Mouse (Mus musculus) ovary, adult 18-20 months (tissue): ENCODE data around the gene Vps37c.

ENCODE experiments used
- DNase-seq: peaks from one replicate; pipeline ENCODE4 v3.0.0; 2022; ENCODE audit warnings: low spot score, mixed read lengths

The Vps37c gene

DNA sequence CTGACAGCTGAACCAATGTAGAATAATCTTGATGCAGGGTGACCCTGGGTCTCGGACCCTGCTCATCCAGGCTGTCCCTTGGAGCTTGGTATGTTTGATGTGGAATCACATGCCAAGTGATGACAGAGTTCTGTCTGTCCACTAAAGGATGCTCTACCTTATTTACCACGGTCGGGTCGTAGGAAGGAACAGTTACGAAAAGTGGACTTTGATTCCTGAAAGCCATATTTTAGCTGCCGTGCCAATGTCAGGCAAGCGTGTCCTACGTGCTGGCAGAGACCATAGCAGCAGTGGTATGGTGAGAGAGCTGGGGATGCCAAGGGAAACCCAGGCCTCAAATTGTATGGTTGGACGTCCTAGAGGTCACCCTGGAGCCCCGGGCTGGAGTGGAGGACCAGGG lies 25.0 kb downstream of the Vps37c start:
- no peak for DNase-seq

DNA sequence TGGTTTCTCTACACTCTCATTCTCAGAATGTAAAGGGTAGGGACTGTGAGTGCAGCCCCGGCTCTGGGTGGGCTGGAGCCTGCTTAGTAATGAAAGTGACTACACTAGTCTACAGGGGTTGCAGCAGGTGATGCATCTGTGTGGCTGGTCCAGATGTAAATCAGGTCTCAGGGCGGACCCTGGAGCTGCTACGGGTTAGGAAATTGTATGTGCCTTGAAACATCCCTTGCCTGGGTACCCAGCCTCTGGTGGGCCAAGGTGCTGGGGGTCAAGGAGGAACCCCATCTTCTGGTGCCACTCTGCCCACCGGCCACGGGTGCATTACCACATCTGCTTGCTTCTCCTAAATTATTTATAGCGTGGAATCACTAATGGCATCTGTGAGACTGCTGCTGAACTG lies 25.6 kb downstream of the Vps37c start:
- no peak for DNase-seq

DNA sequence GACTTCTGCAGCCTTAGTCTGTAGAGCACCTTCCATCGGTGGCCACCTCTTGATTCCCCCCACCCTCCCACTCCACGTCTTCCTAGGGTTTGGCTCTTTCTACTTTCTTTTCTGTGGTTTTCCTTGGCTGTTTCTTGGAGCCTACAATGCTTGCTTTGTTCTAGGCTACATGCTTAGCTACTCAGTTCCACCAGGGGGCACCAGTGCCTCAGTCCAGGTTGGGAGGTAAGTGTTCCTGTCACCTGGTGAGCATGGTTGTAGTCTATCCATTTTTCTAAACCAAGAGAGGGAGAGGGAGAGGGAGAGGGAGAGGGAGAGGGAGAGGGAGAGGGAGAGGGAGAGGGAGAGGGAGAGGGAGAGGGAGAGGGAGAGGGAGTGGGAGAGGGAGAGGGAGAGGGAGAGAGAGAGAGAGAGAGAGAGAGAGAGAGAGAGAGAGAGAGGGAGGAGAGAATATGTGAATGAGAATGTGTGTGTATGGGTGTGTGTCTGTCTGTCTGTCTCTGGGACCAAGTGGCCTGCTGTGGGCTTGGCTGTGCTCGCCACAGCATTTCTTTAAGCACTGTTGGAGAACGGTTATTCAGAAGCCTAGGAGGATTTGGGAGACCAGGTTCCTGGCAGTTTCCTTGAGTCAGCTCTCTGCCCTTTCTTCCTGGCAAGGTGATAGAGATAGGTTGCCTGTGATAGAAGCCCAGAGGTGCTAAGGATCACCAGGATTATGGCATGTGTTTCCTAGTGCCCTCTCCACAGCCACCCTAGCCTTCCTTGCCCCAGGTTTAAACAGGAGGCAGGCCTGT lies 26.3 kb downstream of the Vps37c start:
- DNase-seq: no peak

DNA sequence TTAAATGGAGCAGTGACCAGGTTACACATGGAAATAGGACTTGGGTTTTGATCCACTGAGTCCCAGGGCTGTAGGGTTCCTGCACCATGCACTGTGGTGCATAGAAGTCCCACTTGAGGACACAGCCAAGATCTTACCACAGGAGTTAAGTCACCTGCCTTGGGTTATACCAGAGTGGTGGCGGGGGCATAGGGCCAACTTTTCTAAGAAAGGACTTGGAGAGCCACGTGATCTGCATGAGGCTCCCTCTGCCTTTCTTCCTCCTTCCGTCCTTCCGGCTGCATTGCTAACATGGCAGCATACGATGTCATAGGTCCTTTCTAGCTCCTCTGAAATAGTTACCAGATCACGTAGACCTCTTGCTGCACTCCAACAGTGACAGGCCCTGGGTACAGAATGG lies 26.9 kb downstream of the Vps37c start:
- DNase-seq: no peak

DNA sequence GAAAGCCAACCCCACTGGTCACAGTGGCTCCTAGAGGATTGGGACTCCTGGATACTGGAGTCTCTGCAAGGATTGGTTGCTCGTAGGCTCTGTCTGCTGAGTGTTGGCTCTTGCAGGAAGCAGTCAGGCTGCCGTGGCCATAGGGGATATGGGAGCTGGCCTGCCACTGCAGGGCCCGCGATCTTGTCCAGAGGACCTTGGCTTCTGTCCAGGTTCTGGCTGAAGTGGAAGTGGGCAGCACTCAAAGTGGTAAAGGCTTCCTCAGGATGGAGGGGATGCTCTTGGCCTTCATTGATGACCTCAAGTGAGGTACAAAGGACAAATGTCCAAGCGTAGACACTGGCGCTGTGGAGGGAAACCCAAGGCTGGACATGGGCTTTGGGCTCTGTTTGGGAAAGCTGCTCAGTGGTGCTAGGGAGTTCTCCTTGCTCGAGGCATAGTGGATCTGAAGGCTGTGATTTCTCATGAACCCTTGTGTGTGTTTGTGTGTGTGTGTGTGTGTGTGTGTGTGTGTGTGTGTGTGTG lies 29.8 kb downstream of the Vps37c start:
- DNase-seq: no peak

DNA sequence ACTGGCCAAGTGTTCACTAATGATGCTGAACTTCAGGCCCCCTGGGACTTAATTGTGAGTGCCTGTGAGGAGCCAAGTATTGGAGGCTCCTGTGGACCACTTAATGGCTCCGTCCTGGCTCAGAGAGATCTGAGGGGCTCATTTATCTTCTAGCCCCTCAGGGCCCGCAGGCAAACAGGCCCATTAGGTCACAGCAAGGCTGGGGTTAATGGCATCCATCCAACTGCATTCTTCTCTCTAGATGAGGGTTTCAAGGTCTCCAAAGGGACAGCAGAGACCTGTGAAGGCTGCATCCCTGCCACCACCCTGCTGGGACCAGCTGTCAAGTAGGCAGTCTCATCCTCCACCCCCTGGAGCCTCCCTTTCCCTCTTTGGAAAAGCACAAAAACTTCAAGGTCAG lies 31.2 kb downstream of the Vps37c start:
- DNase-seq: no peak

DNA sequence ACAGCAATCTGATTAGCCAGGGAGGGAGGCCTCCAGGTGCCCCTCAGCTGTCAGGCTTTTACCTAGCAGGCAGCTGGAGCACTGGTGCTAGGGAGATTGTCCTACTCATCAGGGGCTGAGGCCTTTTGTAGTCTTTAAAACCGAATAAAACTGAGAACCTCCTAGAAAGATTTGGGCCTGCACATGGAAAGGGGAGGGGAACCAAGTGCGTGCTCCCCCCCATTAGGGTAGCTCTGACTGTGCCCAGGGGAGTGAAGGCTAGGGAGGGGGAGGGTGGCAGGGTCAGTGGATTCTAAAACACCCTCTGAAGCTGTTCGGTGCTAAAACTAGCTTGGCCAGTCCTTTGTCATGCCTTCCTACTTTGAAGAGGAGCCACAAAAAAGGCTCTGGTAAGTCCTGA lies 32.0 kb downstream of the Vps37c start:
- DNase-seq: no peak

DNA sequence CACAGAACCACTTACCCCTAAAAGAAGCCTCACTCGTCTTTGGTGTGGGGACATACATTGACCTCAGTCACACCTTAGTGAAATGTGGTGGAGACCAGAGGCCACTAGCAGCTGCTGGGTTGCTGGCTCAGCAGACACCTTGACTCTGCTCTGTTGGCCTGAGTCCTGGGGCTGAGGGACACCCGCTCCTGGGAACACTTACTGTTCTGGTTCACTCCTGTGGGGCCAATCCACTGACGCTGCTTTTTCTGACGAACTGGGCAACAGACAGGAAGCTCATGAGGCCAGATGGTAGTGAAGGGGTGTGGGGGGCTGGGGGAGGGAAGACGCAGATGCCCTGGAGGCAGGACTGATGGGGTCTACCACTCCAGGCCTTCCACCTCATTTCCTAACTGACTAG lies 32.5 kb downstream of the Vps37c start:
- no peak for DNase-seq

DNA sequence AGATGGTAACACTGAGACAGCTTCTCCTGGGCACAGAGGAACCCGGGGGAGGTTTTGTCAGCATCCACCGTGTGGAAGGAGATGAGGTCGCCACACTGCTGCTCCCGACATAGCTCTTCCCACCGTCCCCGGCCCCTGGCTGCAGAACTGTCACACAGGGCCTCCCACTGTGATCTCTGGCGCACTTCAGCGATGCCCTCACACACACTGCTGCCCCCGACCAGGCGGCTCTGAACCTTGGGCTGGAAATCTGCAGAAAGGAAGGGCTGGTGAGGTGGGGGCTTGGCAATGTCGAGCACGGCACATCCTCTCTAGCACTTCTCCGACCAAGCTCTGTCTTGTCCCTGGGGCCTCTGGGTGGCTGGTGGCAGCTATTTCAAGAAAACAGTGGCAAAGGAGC lies 34.5 kb downstream of the Vps37c start:
- DNase-seq: no peak

DNA sequence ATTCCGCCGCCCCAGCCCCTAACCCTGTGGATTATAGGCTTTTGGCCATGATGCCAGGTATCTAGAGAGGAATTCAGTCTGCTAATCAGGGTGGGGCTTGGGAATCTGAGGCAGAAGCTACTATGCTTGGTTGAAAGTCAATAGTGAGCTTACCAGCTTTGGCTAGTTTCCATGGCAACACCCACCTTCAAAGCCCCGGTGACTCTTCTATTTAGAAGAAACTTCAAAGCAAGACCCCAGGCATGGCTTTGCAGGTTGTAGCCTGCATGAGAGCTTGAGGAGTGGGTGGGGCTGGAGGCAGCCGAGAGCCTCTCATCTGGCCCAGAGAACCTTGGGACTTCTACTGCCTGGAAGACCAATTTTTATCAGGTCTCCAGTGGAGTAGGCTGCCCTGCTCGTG lies 35.1 kb downstream of the Vps37c start:
- DNase-seq: no peak

DNA sequence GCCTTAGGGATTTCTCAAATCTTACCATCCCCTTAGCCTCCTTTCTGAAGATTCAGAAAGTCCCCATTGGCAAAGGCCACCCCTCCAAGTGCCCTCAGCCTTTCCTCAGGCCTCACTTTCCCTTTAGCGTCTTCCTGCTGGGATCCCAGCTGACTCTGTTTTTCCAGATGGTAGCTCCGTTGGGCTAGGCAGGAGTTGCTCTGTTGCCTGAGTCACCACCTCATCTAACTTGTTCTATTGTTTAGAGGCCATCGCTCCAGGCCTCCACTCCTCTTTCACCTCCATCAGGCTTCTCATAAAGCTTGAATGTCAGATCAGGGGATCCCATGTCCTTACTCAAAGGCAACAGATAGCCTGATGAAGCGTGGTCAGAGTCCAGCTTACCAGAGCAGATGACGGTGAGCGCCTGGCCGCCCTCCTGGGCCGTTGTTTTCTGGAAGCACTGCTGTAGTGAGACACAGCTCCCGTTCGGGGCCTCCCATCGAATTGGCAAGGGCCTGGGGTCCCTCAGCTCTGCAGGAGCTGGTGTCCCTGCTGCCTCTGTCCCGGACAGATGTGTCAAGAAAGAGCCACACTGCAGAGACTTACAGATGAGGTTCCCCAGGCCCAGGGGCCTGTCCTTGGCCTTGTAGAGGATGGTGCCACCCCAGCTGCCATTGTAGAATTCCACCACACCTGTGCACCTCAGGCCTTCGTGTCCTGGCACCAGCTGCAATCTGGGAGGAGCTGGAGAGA lies 36.3 kb downstream of the Vps37c start:
- DNase-seq: no peak

DNA sequence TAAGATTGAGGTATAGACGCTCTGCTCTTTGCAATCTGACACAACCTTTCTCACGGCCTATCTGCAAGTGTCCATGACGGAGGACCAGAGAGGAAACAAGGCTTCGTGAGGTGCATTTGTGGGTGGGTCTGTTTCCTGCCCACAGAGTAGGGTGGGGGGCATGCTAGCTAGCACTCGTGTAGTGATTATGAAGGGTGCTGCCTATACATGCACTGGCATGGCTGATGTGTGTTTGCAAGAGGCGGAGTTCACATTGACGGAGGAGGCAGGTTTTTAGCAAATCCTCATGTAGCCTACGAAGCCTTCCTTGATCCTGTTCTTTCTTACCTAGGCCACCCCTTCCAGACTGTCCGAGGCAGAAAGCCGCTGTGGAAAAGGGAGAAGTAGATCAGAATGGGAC lies 41.4 kb downstream of the Vps37c start:
- DNase-seq: no peak

DNA sequence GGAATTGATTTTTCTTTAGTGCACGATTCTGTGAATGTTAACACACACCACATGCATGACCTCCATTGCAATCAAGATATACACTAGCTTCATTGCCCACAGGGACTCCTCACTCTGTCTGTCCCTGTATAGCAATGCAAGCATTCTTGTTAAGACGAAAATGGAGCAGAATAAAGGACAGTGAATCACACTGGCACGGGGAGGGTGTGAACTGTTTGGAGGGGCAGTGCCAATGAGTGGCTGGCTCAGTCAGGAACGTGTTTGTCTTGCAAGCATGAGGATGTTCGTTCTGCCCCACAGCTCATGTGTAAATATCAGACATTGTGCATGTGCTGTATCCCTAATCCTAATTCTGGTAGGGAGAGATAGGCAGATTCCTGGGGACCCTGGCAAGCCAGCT lies 41.9 kb downstream of the Vps37c start:
- DNase-seq: no peak

DNA sequence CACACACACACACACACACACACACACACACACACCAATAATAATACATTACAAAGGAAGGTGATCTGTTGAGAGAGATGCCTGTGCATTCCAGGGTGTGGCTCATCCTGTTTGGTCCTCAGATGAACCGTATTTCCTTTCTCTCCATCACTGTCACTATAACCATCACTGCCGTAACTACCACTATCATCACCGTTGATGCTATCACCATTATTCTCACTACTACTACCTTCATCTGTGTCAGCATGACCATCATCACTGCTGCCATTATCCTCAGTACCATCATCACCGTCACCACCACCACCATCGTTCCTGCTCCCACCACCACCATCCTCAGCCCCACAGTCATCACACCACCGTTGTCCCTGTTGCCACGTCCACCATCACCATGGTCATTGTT lies 43.4 kb downstream of the Vps37c start:
- DNase-seq: no peak

DNA sequence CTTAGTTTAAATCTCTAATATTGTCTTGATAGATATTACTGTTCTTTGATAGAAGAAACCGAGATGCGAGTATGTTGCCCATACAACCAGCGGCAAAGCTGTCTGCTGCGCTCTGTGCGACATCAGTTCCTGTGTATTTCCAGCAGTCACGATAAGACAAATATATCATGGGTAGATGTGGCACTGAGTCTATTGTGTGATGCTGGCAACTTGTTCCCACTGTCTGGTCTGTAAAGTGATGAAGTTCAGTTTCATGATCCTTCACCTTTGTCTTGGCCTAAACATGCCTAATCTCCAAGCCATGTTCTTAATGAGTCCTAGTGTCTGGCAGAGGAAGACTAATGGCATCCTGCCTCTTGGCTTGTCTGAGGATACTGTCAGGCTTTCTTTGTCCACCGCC lies 44.2 kb downstream of the Vps37c start:
- DNase-seq: no peak

DNA sequence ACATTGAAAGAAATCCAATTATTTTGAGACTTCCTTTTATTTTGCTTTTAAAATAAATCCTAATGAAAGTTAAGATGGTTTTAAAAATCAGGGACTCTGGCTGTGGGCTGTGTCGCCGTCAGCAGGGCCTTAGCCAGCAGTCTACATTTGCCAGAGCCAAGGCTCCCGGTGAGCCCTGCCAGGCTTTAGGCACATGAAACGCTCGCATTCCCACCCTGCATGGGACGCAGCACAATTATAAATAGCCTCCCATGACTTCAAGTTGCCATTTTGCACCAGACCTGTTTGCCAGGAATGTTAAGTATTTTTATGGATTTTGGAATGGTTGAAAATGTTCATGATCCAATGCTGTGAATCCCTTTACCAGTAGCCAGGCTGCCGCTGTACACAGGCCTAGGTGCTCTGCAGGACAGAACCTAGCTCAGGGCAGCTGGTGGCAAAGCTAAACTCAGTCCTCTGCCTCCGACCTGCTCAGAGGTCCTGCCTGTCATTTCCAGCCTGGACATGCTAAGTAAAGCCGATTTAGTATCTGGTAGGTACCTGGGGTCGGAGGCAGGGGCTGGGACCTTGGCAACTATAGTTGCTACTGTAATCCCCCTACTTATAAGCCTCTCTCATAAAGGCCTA lies 45.1 kb downstream of the Vps37c start:
- no peak for DNase-seq

DNA sequence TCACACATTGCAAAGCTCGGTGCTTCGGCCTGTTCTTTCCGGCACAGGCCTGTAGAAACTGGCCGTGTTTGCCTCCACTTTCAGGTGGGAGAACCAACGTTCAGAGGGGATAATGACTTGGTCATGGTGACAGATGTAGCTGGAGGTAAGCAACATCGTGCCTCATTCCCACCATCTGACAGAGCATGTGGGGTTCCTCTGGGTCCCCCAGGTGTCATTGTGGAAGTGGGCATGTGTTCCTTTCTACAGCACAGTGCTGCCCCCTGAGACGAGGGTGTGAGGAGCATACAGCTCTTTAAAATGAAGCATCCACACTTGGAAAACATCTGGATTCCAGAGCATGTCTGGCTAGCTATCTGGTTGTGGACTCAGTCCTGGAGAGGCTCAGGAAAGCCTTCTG lies 46.0 kb downstream of the Vps37c start:
- no peak for DNase-seq

DNA sequence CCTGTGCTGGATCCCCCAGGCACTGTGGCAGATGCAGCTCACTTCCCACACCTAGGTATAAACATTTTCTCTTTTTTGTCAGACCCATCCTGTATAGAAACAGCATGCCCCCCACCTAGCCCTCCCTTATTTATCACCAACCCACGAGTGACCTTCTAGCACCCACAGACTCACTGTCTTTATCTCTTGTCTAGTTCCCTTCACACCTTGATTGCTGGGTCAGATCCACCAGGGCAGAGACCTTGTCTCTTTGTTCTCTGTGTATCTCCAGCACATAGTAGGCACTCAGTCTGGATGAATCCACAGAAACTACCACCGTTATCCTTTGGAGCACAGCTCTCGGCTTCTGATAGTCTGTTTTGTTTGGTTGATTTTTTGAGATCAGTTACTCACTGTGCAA lies 46.5 kb downstream of the Vps37c start:
- no peak for DNase-seq

DNA sequence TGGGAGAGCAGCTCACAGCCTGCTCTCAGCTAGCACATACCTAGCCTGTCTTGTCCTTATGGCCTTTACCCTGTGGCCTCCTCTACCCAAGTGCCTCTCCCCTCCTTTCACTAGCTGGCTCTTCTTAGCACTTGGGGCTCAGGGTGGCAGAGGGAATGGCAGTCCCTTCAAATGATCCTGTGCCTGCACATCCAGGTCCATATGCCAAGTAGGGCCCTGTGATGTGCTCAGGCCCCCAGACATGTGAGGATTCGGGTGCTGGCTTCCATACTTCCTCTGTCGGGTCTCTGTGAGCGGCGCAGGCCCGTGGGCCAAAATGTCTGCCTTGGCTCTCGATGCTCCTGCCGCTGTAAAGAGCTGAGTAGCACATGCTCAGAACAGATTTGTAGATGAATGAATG lies 47.3 kb downstream of the Vps37c start:
- DNase-seq: no peak

DNA sequence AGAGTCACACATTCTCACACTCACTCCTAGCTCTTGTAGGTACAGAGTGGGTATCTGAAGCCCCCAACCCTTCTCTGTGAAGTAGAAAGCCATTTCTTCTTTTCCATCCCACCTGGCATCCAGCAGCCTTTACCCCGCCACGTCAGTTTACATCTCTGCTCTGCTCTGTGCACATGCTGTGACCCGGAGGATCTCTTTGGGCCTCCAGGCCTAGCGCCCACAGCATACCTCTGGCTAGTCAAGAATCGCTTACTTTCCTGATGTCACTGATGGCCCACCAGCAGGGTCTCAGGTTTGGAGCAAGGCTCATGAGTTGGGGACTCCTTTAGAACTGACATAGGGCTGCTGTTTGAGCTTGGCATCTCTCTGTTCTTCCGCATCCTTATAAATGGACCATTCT lies 49.5 kb downstream of the Vps37c start:
- no peak for DNase-seq

DNA sequence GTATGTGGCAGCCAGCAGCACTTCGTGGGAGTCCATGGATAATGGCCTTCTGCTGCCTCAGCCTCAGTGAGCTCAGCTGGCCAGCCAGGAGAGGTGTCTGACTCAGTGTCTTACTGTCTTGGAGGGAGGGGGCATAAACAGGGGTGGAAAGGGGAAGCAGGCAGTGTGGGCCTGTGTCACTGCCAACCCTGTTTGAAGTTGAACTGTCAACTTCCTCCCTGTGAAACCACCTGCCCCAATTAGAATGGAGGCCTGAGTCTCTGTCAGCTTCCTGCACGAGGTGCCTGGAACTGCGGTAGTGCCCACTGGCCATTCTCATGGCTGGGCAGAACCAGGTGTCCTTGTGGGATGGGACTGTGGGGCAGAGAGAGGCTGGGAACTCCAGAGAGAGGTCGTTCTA lies 50.3 kb downstream of the Vps37c start, which contains the start of gene Cd5:
TSS of gene Cd5 (minus strand) at position 192 of the 400 bp plus-strand sequence.
- DNase-seq: no peak

DNA sequence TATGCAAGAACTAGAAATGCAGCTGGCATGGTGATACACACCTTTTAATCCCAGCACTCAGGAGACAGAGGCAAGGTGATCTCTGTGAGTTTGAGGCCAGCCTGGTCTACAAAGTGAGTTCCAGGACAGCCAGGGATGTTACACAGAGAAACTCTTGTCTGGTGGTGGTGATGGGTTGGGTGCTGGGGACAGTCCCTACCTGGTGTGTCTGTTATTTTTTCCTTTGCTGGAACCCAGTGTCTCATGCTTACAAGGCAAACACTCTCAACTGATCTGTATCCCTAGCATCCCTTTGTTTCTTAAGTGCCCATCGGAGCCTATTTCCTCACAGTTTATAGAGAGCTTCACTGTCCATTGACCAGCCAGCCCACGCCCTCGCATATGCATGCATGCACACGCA lies 51.4 kb downstream of the Vps37c start:
- DNase-seq: no peak
